Mouse (Mus musculus) midbrain, embryonic 11.5 days (tissue): ENCODE measurements around the gene Sh2d1b1. TPM values are rescaled to one million over a fixed set of nuclear protein-coding genes. Genes with fewer than 3 reads are reported as not detected.

Experiments
- ATAC-seq: fragments of 200-750 bp; cut with Nextera tagmentation; 2 replicates; pipeline ENCODE4 v1.8.0; 2017; ENCODE audit warnings: moderate TSS enrichment, moderate library complexity; ENCODE audit not compliant: low FRiP score
- DNase-seq: peaks from one replicate; pipeline ENCODE4 v3.0.0; 2015; ENCODE audit warnings: low spot score; ENCODE audit errors: missing footprints
- H3K27ac ChIP-seq: fragments of 300-500 bp; sonication (generic); 2 replicates; pipeline ENCODE4 v1.5.1; 2014; ENCODE audit warnings: low read depth, low read length
- H3K27me3 ChIP-seq: fragments of 300-500 bp; sonication (generic); 2 replicates; pipeline ENCODE4 v1.6.1; 2014; ENCODE audit warnings: mild to moderate bottlenecking, low read length, moderate library complexity, mixed read lengths; ENCODE audit not compliant: control insufficient read depth, insufficient read depth
- H3K36me3 ChIP-seq: fragments of 300-500 bp; sonication (generic); 2 replicates; pipeline ENCODE4 v1.6.1; 2014; ENCODE audit warnings: mild to moderate bottlenecking, low read length, moderate library complexity, mixed read lengths; ENCODE audit not compliant: control insufficient read depth, insufficient read depth
- H3K4me1 ChIP-seq: fragments of 300-500 bp; sonication (generic); 2 replicates; pipeline ENCODE4 v1.6.1; 2014; ENCODE audit warnings: low read length; ENCODE audit not compliant: control insufficient read depth, insufficient read depth
- H3K4me2 ChIP-seq: fragments of 300-500 bp; sonication (generic); 2 replicates; pipeline ENCODE4 v1.6.1; 2014; ENCODE audit warnings: mild to moderate bottlenecking, moderate library complexity
- H3K4me3 ChIP-seq: fragments of 300-500 bp; sonication (generic); 2 replicates; pipeline ENCODE4 v1.5.1; 2014; ENCODE audit warnings: low read depth, low read length
- H3K9ac ChIP-seq: fragments of 300-500 bp; sonication (generic); 2 replicates; pipeline ENCODE4 v1.6.1; 2014; ENCODE audit warnings: low read length
- H3K9me3 ChIP-seq: fragments of 300-500 bp; sonication (generic); 2 replicates; pipeline ENCODE4 v1.6.1; 2016; ENCODE audit warnings: low read length; ENCODE audit not compliant: control insufficient read depth
- WGBS: fragments of 180-500 bp; shearing (Covaris S2); extraction: QIAGEN DNeasy Blood & Tissue Kit; methylation state at CpG from one replicate; pipeline ENCODE4 v1.1.7; 2014; 5-methylcytosine and 5-hydroxymethylcytosine counted together
- polyA plus RNA-seq: library from polyadenylated mRNA; unstranded; fragments of >200 nt; fragmentation: Nextera tagmentation; extraction: Ambion mirVana; gene quantifications from 2 replicates; pipeline ENCODE4 v1.2.1, GENCODE M21; 2014

Gene Sh2d1b1
- polyA plus RNA-seq, 1 experiment from 2014 or later: not detected

- H3K9me3 ChIP-seq: no peaks in the 10 kb centered on the region
- peaks cover 3% of the 10 kb centered on the region; the same call in 1 of the 2 replicates for H3K4me1 ChIP-seq
- ATAC-seq (peak; percentile 57), DNase-seq (peak; percentile 95)
- no peak overlapping the region for H3K27ac ChIP-seq
- no peaks in the 10 kb centered on the region for H3K36me3 ChIP-seq
- no peaks in the 10 kb centered on the region for H3K27me3 ChIP-seq
- no peak overlapping the region for H3K4me3 ChIP-seq
- no peak overlapping the region for H3K9ac ChIP-seq
- H3K4me2 ChIP-seq: no peak overlapping the region
- 38% methylated on average over 9 of the region's 9 CpGs for WGBS
Observed at GRCm38 (mm10) chr1:170292239-170292951, 15.3 kb downstream of the Sh2d1b1 start.

DNA sequence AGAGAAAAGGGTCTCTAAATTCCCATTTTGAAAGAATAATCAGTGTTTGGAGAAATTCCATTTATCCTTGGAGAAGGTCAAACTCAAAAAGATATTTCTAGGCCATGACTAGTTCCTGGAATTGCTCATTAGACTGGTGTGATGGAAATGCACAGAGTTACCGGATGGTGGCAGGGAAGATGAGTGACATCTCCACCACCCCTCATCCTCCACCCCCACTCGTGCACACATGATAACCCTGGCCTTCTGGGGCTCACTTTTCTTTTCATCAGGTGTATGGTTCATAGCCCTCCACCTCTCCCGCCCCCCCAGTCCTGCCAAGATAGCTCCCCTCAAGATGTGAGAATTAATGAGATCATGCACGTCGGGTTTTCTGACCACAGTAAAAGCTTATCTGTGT, 16.1 kb downstream of the Sh2d1b1 start:
- Histone ChIP-seq H3K36me3 (no peaks in the 10 kb centered on the region), H3K4me2 (no peak overlapping the region), H3K9ac (no peak overlapping the region), H3K4me3 (no peak overlapping the region), H3K9me3 (no peaks in the 10 kb centered on the region), H3K4me1 (peaks cover 3% of the 10 kb centered on the region; the same call in 1 of the 2 replicates), H3K27ac (no peak overlapping the region), H3K27me3 (no peaks in the 10 kb centered on the region)
- WGBS: 61% methylated on average over 5 of the region's 5 CpGs
- DNase-seq: no peak
- ATAC-seq: no peak

DNA sequence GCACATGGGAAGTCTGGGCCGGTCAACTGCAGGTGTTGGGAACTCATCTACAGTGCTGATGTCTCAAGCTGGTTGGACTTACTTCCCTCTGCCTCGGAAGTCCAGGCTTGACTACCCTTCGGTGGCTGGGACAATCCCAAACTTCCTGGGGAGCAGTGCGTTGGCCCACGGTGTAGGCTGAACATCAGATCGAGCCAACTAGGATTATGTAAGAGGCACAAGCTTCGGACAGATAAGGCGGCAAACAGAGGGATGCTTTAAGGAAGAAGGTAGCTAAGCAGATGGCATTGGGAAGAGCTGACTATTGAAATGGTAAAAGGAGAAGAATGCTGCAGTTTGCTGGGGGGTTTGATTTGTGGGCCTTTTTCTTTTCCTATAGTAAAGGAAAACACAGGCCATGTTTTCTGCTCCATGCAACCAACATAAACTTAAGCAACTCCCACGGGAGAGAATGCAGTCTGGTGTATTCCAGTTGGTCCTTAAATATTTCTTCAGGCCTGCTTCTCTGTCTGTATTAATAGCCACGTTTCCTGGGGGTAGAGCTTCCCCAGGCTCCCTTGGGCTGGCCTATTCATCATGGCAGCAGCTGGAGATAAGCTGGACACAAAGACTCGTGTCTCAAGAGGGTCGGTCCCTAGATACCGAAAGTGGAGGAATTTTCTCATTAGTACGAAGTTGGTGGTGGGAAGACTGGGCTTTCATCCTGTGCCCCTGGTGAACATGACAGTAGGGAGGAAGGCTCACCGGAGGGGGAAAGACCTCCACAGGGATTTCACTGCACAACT, 17.9 kb downstream of the Sh2d1b1 start:
- peaks cover 3% of the 10 kb centered on the region; the same call in 1 of the 2 replicates for H3K4me1 ChIP-seq
- peak; percentile 89 for DNase-seq
- no peak overlapping the region for H3K9ac ChIP-seq
- H3K4me2 ChIP-seq: no peak overlapping the region
- H3K36me3 ChIP-seq: no peaks in the 10 kb centered on the region
- H3K4me3 ChIP-seq: no peak overlapping the region
- no peak overlapping the region; the same call in 1 of the 2 replicates for H3K27ac ChIP-seq
- H3K27me3 ChIP-seq: no peaks in the 10 kb centered on the region
- no peaks in the 10 kb centered on the region for H3K9me3 ChIP-seq
- peak; percentile 61; the same call in 1 of the 2 replicates for ATAC-seq
- 61% methylated on average over 15 of the region's 15 CpGs for WGBS

GRCm38 (mm10) chr1:170299496-170299895, 22.4 kb downstream of the Sh2d1b1 start:
- Histone ChIP-seq H3K9ac (no peak overlapping the region), H3K27me3 (no peaks in the 10 kb centered on the region), H3K9me3 (no peaks in the 10 kb centered on the region), H3K4me1 (peaks cover 3% of the 10 kb centered on the region; the same call in 1 of the 2 replicates), H3K27ac (no peak overlapping the region), H3K4me3 (no peak overlapping the region), H3K36me3 (no peaks in the 10 kb centered on the region), H3K4me2 (no peak overlapping the region)
- WGBS: 82% methylated on average over 4 of the region's 4 CpGs
- no peak for DNase-seq
- no peak for ATAC-seq

DNA sequence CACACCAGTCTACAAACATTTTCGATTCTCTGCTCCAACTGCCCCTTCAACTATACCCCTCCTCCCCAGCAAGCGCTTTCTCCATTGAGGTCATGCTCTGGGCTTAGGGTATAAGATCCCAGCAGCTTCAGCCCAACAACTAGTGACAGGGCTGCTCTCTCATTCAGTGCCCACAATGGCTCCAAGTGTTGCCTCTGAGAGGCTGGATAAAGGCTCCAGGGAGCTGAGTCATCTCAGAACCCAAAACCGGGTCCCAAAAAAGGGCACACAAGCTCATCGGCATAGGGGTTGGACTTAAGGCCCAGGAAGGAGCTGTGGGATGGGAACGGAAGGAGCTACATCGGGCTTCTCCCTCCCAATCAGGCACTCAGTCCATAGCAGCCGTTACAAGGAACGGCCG, 24.6 kb downstream of the Sh2d1b1 start:
- Histone ChIP-seq H3K27ac (no peak overlapping the region), H3K9me3 (no peaks in the 10 kb centered on the region), H3K4me3 (no peak overlapping the region), H3K27me3 (no peaks in the 10 kb centered on the region), H3K4me1 (no peaks in the 10 kb centered on the region), H3K9ac (no peak overlapping the region), H3K4me2 (no peak overlapping the region), H3K36me3 (no peaks in the 10 kb centered on the region)
- ATAC-seq (no peak), DNase-seq (no peak)
- 95% methylated on average over 9 of the region's 9 CpGs for WGBS

DNA sequence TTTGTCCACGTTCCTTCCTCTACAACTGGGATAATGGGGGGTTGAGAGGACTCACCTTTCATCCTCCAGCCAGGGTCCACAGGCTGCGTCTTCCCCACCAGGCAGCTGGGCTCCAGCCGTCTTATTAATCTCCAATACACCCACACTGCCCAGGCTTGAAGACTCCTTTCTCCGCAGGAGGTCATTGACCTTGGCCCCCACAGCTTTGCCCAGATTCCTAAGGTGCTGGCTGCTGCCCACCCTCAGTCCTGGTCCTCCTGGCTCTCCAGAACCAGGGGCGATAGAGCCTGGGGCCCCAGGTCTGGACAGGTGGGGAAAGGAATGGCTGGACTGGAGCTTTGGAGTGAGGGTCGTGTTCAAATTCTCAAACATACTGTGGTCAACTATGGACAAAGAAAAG, 25.3 kb downstream of the Sh2d1b1 start:
- Histone ChIP-seq H3K9ac (no peak overlapping the region), H3K36me3 (no peaks in the 10 kb centered on the region), H3K9me3 (no peaks in the 10 kb centered on the region), H3K4me1 (no peaks in the 10 kb centered on the region), H3K27ac (no peak overlapping the region), H3K27me3 (no peaks in the 10 kb centered on the region), H3K4me2 (no peak overlapping the region), H3K4me3 (no peak overlapping the region)
- DNase-seq (no peak), ATAC-seq (no peak)
- WGBS: 66% methylated on average over 6 of the region's 6 CpGs

DNA sequence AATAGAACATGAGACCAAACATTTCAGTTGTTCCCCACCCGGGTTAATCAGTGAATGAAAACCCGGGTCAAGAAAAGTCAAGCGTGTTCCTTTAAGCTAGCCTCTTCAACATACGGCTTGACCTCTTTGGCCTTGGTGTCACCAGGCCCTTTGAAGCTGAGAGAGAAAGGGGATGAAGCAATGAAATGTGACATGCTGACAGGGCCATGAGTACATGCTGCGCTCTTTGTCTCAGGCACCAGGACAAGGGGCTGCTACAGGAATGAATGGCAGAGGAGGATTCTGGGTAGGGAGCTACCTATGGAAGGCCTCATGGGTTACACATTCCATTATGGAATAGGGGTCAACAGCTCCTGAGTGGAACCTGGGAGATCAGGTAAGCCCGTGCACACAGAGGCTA, 26.0 kb downstream of the Sh2d1b1 start:
- H3K36me3 ChIP-seq: no peaks in the 10 kb centered on the region
- no peaks in the 10 kb centered on the region for H3K27me3 ChIP-seq
- no peak overlapping the region for H3K4me2 ChIP-seq
- 38% methylated on average over 6 of the region's 6 CpGs for WGBS
- DNase-seq (peak; percentile 88), ATAC-seq (no peak)
- H3K4me3 ChIP-seq: no peak overlapping the region
- no peaks in the 10 kb centered on the region for H3K4me1 ChIP-seq
- H3K9ac ChIP-seq: no peak overlapping the region
- H3K9me3 ChIP-seq: no peaks in the 10 kb centered on the region
- no peak overlapping the region for H3K27ac ChIP-seq

DNA sequence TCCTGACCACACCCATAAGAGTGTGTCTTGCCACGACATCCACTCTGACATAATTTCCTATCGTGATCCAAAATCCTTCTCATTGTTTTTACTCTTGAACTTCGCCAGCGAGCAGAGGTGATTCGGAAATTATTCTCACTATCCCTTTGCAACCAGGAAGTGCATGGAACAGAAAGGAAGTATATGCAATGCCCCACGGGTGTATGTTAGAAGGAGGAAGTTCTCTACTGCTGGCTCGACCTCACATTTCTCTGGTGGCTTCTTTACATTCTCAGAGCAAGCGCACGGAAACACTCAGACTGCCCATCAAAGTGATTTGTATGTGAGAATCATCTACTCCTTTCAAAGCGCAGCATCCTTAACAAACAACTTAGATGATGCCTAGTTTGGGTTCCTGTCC, 27.9 kb downstream of the Sh2d1b1 start:
- Histone ChIP-seq H3K27me3 (no peaks in the 10 kb centered on the region), H3K4me3 (no peak overlapping the region), H3K27ac (no peak overlapping the region), H3K9ac (no peak overlapping the region), H3K4me1 (no peaks in the 10 kb centered on the region), H3K9me3 (no peaks in the 10 kb centered on the region), H3K36me3 (no peaks in the 10 kb centered on the region), H3K4me2 (no peak overlapping the region)
- WGBS: 93% methylated on average over 10 of the region's 10 CpGs
- DNase-seq (no peak), ATAC-seq (no peak)

DNA sequence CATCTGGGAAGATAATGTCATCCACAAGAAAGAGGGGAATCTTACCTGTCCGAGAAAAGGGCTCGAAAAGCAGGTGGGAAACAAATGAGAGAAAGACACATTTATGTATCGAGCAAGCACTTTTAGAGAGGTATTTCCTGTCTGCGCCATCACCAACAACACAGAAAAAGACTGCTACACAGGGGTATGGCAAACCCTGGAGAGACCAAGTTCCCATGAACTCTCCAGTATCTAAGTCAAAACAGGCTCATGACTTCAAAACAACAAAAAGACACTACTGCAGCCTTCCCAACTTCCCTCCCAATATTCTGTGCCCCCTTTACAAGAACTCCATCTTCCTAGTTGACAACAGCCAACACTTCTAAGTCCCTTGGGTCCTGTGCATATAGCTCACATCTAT, 29.1 kb downstream of the Sh2d1b1 start, which contains the start of gene Gm7694:
TSS of gene Gm7694 (minus strand) at position 101 of the 400 bp plus-strand sequence.
- 92% methylated on average over 4 of the region's 4 CpGs for WGBS
- Histone ChIP-seq H3K4me2 (no peak within 1 kb of the TSS), H3K4me3 (no peak within 1 kb of the TSS), H3K9ac (no peak within 1 kb of the TSS), H3K27ac (no peak within 1 kb of the TSS), H3K4me1 (no peaks in the 10 kb centered on the region), H3K9me3 (no peaks in the 10 kb centered on the region), H3K36me3 (no peaks in the 10 kb centered on the region), H3K27me3 (no peaks in the 10 kb centered on the region)
- DNase-seq (no peak), ATAC-seq (no peak)
